Mouse (Mus musculus): ENCODE measurements around the gene Dcaf8. TPM values are rescaled to one million over a fixed set of nuclear protein-coding genes. Genes with fewer than 3 reads are reported as not detected.
A peak's percentile ranks its signal among the peaks of the same experiment; 100 is the strongest.
"Not testable (repeated sequence)": the region's sequence is repeated elsewhere in the genome, so short reads cannot be mapped to it uniquely, and the experiment has no call there.

Dcaf8 gene
- polyA plus RNA-seq, 1 experiment from 2014 or later, result 77.8 TPM

GRCm38 (mm10) chr1:172240945-172241708 is 93.2 kb downstream of the Dcaf8 start:
- WGBS (ENCODE audit: insufficient replicate concordance), result 41% methylated on average over 6 of the region's 6 CpGs
- no peak for ATAC-seq

GRCm38 (mm10) chr1:172242401-172242800 is 94.5 kb downstream of the Dcaf8 start:
- H3K9ac ChIP-seq, result no peak overlapping the region
- ATAC-seq, result no peak
- no peak overlapping the region for H3K4me2 ChIP-seq
- no peaks in the 10 kb centered on the region for H3K9me3 ChIP-seq (replicated peaks)
- 41% methylated on average over 2 of the region's 2 CpGs for WGBS (ENCODE audit: insufficient replicate concordance)
- H3K4me1 ChIP-seq, result no peaks in the 10 kb centered on the region
- H3K4me3 ChIP-seq, result no peak overlapping the region
- peaks cover 47% of the 10 kb centered on the region for H3K27me3 ChIP-seq (replicated peaks)
- H3K27ac ChIP-seq, result no peak overlapping the region
- H3K36me3 ChIP-seq, result no peaks in the 10 kb centered on the region

More at GRCm38 (mm10) chr1:172240945-172241708, 93.2 kb downstream of the Dcaf8 start:
- Histone ChIP-seq H3K9ac (no peak overlapping the region), H3K4me3 (no peak overlapping the region), H3K27ac (no peak overlapping the region), H3K9me3 (replicated peaks) (no peaks in the 10 kb centered on the region), H3K4me2 (no peak overlapping the region), H3K36me3 (no peaks in the 10 kb centered on the region), H3K27me3 (replicated peaks) (peaks cover 35% of the 10 kb centered on the region), H3K4me1 (no peaks in the 10 kb centered on the region)

GRCm38 (mm10) chr1:172243547-172244205 is 95.8 kb downstream of the Dcaf8 start:
- ATAC-seq, result no peak
- no peak overlapping the region for H3K4me3 ChIP-seq
- WGBS (ENCODE audit: insufficient replicate concordance), result 26% methylated on average over 16 of the region's 16 CpGs
- H3K9me3 ChIP-seq (replicated peaks), result no peaks in the 10 kb centered on the region
- H3K36me3 ChIP-seq, result no peaks in the 10 kb centered on the region
- H3K27ac ChIP-seq, result no peak overlapping the region
- H3K27me3 ChIP-seq (replicated peaks), result peaks cover 50% of the 10 kb centered on the region
- no peaks in the 10 kb centered on the region for H3K4me1 ChIP-seq
- 0 out of 2 replicates have a peak overlapping the region, but pooled peaks have one; percentile 34 for H3K4me2 ChIP-seq
- H3K9ac ChIP-seq, result no peak overlapping the region

- H3K9ac ChIP-seq, result not testable (repeated sequence)
- H3K4me2 ChIP-seq, result peak overlapping the region; percentile 34
Observed at GRCm38 (mm10) chr1:172244645-172245044, 96.8 kb downstream of the Dcaf8 start.

More at GRCm38 (mm10) chr1:172244645-172245044, 96.8 kb downstream of the Dcaf8 start:
- not testable (repeated sequence) for H3K27ac ChIP-seq; H3K36me3 ChIP-seq; H3K9me3 ChIP-seq (replicated peaks); H3K4me1 ChIP-seq; ATAC-seq
- 20% methylated on average over 23 of the region's 23 CpGs for WGBS (ENCODE audit: insufficient replicate concordance)
- 0 out of 2 replicates have a peak overlapping the region, but pooled peaks have one; percentile 4 for H3K4me3 ChIP-seq
- peaks cover 50% of the 10 kb centered on the region for H3K27me3 ChIP-seq (replicated peaks)

Other genes starting within 250 kb of the Dcaf8 start
- gene Slamf6, start 230.6 kb upstream of the Dcaf8 start, polyA plus RNA-seq (2016; fragmentation: Nextera tagmentation; extraction: Ambion mirVana), result 0.17 and 0.20 TPM in 2 replicates
- gene Vangl2, start 119.6 kb upstream of the Dcaf8 start, polyA plus RNA-seq (2016; fragmentation: Nextera tagmentation; extraction: Ambion mirVana), result 2.3 and 2.6 TPM in 2 replicates
- gene Nhlh1, start 90.5 kb upstream of the Dcaf8 start, polyA plus RNA-seq (2016; fragmentation: Nextera tagmentation; extraction: Ambion mirVana), result not detected in 2 replicates
- 92.8 and 96.5 TPM in 2 replicates for gene Copa, start 65.6 kb upstream of the Dcaf8 start, polyA plus RNA-seq (2016; fragmentation: Nextera tagmentation; extraction: Ambion mirVana)
- gene Ncstn, start 65.3 kb upstream of the Dcaf8 start, polyA plus RNA-seq (2016; fragmentation: Nextera tagmentation; extraction: Ambion mirVana), result 45.6 and 47.8 TPM in 2 replicates
- 55.0 and 56.8 TPM in 2 replicates for gene Pex19, start 21.3 kb upstream of the Dcaf8 start, polyA plus RNA-seq (2016; fragmentation: Nextera tagmentation; extraction: Ambion mirVana)
- 25.7 and 26.0 TPM in 2 replicates for gene Pea15a, start 58.7 kb downstream of the Dcaf8 start, polyA plus RNA-seq (2016; fragmentation: Nextera tagmentation; extraction: Ambion mirVana)
- gene Casq1, start 71.8 kb downstream of the Dcaf8 start, polyA plus RNA-seq (2016; fragmentation: Nextera tagmentation; extraction: Ambion mirVana), result 0.08 and 0.32 TPM in 2 replicates
- gene Atp1a4, start 110.3 kb downstream of the Dcaf8 start, polyA plus RNA-seq (2016; fragmentation: Nextera tagmentation; extraction: Ambion mirVana), result not detected in 2 replicates
- 19.0 and 20.5 TPM in 2 replicates for gene Igsf8, start 113.6 kb downstream of the Dcaf8 start, polyA plus RNA-seq (2016; fragmentation: Nextera tagmentation; extraction: Ambion mirVana)
- gene Atp1a2, start 150.0 kb downstream of the Dcaf8 start, polyA plus RNA-seq (2016; fragmentation: Nextera tagmentation; extraction: Ambion mirVana), result 0.24 and 0.36 TPM in 2 replicates
- gene Kcnj9, start 181.2 kb downstream of the Dcaf8 start, polyA plus RNA-seq (2016; fragmentation: Nextera tagmentation; extraction: Ambion mirVana), result not detected in 2 replicates
- gene Kcnj10, start 193.1 kb downstream of the Dcaf8 start, polyA plus RNA-seq (2016; fragmentation: Nextera tagmentation; extraction: Ambion mirVana), result 0.02 and 0.07 TPM in 2 replicates
- 4.3 TPM in 2 replicates for gene Pigm, start 228.5 kb downstream of the Dcaf8 start, polyA plus RNA-seq (2016; fragmentation: Nextera tagmentation; extraction: Ambion mirVana)

Measured in liver, embryonic 12.5 days (tissue).